Mouse (Mus musculus) A20 (cell line): Measurements from ENCODE around the gene Rpl36-ps4.

Experiments
- DNase-seq: peaks from one replicate; pipeline ENCODE4 v3.0.0-alpha.2; 2011; ENCODE audit warnings: low read depth, low spot score

Rpl36-ps4 gene

DNA sequence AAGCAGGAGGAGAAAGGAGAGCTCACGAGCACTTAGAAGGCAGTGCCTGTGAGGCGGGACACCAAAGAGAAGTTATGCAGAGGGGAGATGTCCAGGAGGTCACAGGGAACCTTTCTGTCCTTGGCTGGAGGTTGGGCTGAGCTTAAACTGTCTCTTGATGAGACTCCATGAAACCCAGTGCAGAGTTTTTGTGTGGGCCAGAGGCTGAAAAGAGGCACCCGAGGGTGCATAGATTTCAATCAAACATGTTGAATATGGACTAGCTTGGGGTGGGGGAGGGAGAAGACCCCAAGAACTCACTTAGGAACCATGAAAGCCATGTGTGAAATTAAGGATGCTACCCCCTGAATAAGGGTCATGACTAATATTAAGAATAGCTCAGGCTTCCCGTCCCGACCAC is at the start of gene Rpl36-ps4:
Rpl36-ps4 (plus strand) TSS at position 301 of the 400 bp plus-strand sequence.
- no peak for DNase-seq

DNA sequence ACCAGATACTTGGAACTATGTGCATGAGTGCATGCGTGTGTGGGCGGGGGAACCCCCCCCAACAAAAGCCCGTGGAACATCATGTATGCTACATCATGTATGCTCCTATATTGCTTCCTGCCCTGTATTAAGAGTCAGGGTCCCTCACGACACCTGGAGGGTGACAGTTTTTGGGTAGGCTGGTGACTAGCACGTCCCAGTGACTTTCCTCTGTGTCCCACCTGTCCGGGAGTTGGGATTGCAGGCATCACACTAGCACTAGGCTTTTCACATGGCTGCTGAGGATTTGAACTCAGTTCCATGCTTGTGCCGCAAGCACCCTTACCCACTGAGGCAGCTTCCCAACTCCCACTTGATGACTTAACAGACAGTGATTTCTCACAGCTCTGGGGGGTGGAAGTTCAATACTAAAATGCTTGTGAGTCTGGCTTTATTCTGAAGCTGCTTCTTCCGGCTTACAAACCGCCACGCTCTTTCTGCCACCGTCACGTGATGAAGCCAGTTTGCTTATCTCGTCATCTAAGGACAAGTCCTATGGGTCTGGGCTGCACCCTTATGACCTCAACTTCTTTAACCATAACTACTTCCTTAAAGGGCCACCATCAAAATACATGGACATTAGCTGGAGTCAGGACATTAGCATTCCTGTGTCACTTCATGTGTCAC is 49.2 kb upstream of the Rpl36-ps4 start:
- no peak for DNase-seq

DNA sequence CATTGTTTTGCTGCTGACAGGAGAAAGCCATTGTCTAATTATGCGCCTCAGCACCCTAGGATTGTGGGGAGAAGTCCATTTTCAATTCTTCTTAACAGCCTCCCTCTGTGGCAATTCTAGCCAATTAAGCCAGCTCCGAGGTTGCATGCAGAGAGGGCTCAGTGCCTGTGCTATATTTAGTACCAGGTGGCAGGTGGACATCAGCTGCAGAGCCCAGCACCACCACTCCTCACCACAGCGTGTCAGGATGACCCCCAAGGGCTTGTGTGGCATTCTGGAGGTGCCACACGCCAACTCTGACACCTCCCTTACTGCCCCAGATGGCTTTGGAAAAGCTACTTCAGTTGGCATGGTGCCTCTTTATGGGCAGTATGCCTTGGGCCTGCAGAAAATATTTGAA is 48.5 kb upstream of the Rpl36-ps4 start:
- DNase-seq, result no peak

DNA sequence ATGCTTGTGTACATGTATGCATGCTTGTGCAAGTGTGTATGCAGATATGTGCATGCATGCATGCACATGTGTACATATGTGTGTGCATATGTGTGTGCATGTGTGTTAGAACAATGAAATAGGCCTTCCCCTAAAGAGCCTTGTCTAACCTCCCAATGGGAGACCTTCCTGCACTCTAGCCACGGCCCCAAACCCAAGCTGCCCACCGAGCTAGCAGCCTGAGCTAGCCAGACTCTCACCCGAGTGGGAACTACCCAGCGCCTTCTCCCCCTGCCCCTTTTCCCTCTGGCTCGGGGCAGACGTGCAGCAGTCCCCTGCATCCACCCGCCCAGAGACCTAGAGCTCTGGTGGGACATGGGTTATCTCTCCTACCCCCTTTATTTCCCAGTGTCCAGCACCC is 47.3 kb upstream of the Rpl36-ps4 start:
- no peak for DNase-seq

DNA sequence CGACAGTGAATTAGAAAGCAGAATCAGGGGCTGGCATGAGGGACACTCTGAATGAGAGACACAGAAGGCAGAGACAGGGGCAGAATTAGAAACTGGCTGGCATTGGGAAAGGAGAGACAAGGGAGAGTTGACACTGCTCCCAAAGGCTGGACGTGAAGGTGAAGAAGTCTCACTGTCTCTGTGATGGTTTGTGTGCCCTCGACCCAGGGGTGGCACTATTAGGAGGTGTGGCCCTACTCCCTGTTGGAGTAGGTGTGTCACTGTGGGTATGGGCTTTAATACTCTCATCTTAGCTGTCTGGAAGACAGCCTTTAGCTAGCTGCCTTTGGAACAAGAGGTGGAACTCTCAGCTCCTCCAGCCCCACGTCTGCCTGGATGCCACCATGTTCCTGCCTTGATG is 46.8 kb upstream of the Rpl36-ps4 start:
- DNase-seq, result no peak

DNA sequence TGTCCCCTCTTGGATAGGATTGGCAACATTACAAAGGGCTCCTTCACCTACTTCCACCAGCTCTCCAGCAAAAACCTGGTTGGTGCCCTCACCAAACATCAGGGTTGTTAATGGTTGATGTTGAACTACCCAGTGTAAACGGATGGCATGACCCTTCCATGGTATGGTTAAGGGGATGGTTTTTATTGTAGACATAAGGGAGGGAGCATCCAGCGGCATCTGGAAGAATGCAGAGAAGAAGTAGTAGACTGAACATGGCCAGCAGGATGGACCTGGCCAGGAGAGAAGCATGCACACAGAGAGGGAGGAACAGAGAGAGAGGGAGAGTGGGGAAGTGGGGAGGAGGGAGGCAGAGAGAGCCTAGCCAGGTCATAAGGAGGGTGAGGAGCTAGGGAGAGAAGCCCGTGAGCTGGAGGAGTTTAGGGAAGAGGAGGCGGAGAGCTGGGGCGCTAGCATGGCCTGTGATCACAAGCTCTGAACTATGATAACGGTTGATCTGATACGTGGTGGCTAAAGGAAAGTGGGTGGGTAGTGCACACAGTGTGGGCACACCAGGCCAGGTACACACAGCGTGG is 45.3 kb upstream of the Rpl36-ps4 start:
- no peak for DNase-seq

DNA sequence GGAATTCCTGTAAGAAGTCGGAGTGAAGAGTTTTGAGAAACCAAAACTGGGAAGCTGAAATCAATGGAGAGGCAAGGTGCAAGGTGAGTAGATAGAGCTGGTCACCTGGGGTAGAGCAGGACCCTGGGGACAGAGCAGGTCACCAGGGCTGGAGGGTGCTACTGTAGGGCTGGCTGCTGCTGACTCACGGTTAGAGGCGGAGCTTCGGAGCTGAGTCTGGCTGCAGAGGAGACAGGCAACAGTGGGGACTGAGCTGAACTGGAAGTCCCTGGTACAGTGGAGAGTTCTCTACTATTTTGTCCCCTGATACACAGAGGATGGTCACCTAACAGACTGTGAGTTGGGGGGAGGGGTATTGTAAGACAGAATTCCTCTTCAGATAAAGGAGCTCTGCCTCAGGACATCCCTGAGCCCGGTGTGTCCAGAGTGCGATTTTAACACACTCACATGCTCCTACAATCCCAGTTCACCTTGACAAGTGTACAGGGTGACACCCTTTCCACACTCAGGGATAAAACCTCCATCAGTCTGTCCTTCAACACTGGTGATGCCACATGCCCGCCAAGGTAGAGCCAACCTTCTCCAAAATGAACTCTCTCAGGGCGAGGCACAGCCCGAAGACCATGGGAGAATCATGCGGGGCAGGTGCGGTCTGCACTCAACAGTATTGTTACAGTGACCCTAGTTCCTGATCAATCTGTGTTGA is 44.3 kb upstream of the Rpl36-ps4 start:
- DNase-seq, result no peak

DNA sequence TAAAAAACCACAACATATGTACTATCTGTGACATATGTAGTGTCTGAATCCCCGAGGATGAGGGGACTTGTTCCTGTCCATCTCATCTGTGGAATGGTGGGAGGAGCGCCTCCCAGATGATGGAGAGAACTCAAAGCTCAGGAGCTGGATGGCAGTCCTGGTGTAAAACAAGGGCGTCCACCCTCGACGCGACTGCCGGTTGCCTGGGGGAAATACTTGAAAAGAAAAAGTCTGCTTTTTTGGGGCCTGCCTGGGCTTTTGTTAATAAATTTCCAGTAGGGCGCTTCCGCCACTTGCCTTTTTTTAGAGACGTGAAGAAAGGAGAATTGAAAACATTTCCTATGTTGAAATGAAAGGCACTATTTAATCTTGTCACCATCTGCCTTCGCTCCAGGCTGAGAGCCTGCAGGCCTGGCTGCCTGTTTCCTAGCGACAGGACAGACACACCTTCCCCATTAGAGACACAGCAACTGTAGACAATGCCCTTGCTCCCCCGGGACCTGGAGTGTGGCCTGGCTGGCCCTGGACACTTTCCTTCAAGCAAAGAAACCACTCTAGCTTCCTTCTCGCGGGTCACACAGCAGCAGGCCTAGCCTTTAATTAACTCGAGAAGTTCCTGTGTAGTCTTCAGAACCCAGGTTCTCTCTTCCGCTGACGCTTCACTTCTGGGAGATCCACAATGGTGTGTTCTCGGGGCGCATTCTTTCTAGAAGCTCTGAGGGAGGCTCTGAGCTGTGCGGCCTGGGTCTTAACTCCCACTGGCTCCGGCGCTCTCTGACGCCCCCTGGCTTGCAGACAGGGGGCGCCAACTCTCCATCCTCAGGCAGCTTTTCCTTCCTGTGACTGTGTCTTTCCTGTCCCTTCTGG is 43.3 kb upstream of the Rpl36-ps4 start:
- peak; percentile 44 for DNase-seq

DNA sequence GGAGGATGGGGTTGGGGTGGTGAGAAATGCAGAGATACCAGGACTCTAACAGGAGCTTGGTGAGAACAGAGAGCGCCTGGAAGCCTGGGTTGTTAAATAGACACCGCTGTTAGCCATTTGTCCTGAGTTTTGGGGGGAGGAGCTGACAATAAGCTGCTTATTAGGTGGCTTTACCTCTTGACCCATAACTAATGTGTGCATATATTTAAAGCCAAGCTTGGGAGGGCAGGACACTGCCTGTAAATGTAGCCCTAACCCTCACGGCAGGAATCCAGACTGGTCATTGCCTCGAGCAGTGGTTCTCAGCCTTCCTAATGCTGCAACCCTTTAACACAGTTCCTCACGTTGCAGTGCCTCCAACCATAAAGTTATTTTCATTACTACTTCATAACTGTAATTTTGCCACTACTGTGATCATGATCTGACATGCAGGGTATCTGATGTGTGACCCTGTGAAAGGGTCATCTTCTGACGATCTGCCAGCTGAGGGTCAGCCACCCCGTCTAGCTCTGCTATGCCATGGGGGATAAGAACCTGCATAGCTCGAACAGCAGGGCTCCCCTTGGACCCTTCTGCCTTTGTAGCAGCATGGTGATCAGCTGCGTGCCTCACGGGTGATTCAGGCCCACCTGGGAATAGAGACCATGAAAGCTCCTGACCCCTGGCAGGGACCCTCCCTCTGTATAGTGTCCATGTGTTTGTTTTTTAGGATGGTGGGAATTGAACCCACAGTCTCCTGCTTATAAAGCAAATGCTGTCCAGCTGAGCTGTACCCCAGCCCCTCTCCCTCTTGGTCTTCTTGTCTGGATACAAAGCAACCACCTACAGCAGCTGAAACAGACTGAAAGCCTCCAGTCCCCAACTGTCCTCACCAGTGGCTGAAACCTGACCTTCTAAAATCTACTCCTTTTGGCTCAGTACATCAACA is 42.0 kb upstream of the Rpl36-ps4 start:
- no peak for DNase-seq

DNA sequence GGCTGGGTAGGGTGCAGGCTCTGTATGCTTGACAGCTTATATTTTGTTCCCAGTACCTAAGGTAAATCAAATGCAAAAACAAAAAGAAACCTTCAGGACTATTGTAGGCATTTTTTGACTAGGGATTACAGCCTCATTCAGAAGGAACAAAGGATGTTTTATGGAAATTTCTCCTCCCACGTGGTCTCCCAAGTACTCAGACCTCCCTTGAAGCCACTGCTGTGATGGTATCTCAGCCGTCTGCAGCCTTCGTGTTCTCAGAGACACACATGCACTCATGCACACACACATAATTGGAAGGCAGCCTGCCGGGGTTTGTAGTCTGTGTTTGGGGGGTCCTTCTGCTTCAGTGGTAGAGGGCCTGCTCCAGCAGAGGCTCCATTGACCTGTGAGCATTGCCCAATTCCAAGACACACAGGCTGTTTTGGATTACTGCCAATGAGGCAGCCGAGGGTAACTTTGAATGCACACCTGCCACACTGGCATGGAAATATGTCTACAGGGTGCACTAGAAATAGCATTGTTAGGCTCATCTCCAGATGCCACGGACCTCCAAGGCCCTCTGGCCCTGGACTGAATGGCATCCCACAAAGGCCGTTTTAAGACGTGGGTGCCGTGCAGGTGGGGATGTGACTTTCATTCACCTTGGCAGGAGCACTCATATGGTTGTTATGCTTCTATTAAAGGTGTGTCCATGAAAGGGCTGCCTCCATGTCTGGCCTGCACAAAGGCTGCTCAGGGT is 41.1 kb upstream of the Rpl36-ps4 start:
- no peak for DNase-seq

DNA sequence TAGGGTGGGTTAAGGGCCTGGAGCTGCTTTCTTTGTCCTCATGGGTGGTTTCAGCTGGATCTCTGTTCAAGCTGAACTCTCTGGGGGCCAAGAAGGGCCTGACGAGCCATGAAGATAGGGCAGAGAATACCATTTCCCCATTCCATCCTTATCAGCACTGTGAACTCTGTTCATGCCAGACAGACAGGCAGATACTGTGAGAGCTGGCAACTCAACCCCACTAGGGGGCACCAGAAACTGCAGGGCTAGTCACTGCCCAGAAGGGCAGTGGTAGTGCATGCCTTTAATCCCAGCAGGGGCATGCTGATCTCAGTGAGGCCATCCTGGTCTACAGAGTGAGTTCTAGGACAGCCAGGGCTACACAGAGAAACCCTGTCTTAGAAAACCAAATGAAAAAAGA is 38.2 kb upstream of the Rpl36-ps4 start:
- DNase-seq, result peak; percentile 76

DNA sequence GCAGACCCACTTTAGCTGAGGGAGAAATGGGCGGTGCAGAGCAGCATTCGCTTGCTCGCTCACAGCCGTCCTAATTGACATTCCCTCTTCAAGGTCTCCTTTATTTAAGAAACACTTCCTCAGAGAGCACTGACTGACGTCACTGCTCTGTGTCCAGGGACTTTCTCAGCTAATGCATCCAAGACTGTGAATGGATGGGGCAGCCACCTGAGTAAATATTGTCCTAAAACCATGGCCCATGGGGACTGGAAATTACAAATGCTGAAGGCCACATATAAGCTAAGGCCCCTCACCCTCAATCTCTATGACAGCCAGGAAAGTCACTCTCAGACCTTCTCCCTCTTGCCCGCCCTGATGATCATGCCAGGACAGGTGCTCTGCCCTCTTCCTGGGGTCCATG is 23.6 kb upstream of the Rpl36-ps4 start:
- DNase-seq, result no peak

DNA sequence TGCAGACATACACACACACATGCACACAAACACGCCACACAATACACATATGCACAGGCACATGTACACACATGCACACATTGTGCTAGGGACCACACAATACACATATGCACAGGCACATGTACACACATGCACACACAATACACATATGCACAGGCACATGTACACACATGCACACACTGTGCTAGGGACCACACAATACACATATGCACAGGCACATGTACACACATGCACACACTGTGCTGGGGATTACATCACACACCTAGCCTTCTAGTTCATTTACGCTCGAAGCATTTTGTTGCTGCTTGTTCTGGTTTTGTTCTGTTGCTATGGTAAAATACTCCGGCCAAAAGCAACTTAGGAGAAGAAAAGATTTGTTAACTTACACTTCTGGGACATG is 20.1 kb upstream of the Rpl36-ps4 start:
- no peak for DNase-seq

DNA sequence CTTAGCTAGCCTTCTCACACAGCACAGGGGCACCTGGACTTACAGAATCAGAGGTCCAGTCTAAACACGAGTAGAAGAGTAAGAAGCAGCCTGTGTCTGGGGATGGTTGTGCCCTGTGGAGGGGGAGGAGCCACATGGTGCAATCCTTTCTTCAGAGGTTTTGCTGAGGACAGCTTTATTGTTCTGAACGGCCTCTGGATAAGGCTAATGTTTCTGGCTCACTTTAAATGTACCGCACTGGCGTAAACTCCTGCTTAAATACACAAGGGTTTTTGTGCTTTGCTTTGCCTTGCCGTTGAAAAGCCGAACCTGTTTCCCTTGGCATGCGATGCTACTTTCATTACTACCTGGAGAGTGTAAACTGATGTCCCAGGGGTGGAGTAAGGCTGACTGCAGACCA is 19.6 kb upstream of the Rpl36-ps4 start:
- no peak for DNase-seq

DNA sequence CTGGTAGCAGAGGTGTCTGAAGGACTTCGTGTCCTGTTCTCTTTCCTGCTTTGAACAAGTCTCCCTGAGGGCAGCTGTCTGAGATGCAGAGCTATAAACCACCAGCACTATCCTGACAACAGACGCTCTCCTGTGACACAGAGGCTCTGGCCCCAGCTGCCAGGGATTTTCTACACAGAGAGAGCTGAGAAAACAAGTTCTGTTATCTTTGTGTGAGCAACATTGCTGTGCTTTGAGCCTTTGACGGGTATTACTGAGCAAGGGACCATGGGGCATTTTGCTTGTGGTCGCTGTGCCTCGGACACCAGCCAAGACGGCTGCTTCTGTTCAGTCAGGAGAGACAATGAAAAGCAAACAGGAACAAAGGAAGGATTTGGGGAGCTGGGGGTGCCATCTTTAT is 17.6 kb upstream of the Rpl36-ps4 start:
- DNase-seq, result no peak

DNA sequence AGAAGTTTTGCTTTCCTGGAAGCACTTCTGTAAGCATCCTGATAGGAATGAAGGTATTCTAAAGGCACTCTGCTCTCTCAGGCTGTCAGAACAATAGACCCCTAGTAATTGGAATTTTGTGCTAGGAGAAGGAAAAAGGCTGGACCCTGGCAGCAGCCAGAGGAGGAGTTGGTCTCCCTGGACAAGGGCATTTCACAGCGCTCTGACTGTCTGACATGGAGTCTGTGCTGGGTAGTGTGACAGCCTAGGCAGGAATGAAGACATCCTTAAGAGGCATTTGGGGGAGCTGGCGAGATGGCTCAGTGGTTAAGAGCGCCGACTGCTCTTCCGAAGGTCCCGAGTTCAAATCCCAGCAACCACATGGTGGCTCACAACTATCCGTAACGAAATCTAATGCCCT is 17.1 kb upstream of the Rpl36-ps4 start:
- no peak for DNase-seq

DNA sequence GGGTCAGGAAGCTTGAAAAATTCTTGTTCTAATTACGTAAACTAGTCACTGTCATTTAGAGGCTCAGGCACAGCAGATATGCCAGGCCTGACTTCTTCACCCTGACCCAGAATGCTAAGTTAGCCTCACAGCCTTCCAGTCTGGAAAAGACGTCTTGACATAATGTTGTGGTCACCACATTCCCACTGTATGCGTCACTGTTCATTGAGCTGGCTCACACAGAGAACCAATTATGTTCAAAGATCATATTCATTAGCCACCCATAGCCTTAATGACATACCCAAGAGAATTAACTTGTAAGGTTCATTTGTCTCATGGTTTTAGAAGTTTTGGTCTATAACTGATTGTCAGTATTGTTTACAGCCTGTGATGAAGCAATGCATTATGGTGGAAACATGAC is 5.4 kb upstream of the Rpl36-ps4 start:
- no peak for DNase-seq

DNA sequence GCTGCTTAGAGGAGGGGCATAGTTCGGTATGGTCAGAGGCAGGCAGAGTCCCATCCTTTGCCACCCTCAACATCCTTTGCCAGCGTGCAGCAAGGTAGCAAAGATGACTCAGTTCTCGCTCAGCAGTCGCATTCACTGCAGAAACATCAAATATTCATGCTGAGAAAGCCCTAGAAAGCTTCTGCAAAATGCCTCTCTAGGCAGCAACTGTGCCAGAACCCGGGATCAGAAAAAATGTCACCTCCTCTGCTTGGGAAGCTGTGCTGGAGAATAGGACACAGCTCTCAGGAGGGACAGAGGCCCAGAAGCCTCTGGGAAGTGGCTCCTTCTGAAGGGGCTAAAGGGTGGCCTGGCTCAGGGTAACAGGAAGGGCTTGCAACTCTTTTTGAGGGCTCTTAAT is 2.7 kb upstream of the Rpl36-ps4 start:
- no peak for DNase-seq

DNA sequence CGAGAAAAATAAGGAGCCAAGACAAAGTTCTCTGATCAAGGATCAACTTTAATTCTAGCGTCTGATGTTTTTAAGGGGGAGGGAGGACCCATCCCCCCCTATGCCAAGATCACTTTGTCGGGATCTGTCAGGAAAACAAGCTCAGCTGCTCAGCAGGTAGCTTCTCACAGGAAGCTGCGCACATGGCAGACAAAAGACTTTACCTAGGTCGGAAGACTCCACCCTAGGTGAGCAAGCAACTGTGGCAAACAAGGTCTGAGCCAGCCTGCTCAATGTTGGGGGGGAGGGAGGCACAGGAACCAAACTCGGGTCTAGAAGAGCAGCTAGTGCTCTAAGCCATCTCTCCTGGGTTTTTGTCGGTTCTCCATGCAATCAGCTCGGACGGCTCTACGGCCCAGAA is 13.5 kb downstream of the Rpl36-ps4 start:
- no peak for DNase-seq

DNA sequence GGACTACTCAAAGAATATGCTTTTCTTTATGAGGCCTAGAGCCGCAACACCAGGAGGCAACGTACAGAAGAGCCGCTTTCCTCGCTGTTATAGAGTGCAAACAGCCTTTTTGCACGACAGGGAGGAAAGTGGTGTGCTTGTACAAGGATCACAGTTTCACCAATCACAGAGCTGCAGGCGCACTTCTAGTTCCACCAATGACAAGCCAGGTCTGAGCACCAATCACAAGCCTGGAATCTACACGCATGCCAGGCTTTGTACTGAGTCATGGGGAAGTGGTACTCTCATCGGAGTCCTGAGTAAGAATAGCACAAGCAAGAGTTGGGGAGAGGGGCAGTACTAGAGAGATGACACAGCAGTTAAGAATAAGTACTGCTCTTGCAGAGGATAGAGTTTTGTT is 14.0 kb downstream of the Rpl36-ps4 start:
- no peak for DNase-seq
